Mouse (Mus musculus): ENCODE data around the gene Pmf1. TPM values are rescaled to one million over a fixed set of nuclear protein-coding genes. Genes with fewer than 3 reads are reported as not detected.

Gene Pmf1
- polyA plus RNA-seq, 1 experiment, result 88.6 TPM

DNA sequence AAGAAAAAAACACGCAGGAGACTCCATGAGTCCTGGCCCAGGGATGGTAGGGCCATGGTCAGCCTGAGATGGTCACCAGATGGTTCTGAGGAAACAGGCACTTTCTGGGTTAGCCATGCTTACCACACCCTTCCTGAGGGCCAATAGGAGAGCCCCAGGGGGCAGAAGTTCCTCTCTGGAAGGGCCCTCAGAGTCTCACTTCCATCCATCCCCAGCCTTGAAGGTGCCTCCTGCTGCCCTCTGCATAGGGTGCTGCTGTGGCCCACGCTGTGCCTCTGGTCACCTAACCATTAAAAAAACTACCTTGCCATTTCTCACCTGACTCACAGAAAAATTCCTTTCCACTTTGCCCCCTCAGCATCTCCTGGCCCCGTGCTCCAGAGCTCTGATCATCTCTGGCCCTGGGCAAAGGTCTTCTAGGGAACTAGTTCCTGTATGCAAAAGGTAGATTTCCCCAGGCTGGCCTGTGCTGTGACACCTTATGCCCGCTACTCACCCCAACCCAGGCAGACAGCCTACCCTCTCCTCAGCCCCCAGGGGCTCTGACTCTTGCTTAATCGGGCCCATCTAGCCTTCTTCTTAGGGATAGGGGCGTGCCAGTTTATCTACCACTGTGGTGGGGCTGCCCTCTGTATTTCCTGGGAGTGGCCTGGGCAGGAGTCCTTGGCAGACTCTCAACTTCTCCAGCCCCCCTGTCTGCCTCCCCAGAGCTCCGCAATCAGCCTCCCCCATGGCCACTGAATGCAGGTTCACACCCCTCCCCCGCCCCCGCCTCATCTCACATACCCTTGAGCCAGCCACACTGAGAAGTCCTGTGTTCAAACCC lies 44.8 kb upstream of the Pmf1 start:
- TF ChIP-seq CTCF (IDR thresholded peaks at IDR 0.05; ENCODE audit: low read depth, low read length), result no peak
- TF ChIP-seq EP300 (IDR thresholded peaks at IDR 0.05; ENCODE audit: insufficient read depth, low read depth, low read length), result no peak
- no peak for TF ChIP-seq POLR2A (IDR thresholded peaks at IDR 0.05; ENCODE audit: insufficient read depth, low read length)
- Histone ChIP-seq H3K9me3 (replicated peaks; ENCODE audit: control insufficient read depth, insufficient read depth, low read length, poor library complexity, severe bottlenecking) (no peaks in the 10 kb centered on the region), H3K27ac (ENCODE audit: insufficient read depth, low read length) (no peak overlapping the region), H3K4me3 (ENCODE audit: low read depth, low read length) (peak overlapping the region; percentile 36), H3K36me3 (ENCODE audit: control insufficient read depth, insufficient read depth, low read length, poor library complexity, severe bottlenecking) (no peaks in the 10 kb centered on the region), H3K4me1 (ENCODE audit: control insufficient read depth, insufficient read depth, low read length) (no peaks in the 10 kb centered on the region), H3K9ac (ENCODE audit: low read depth, poor library complexity, severe bottlenecking) (peak overlapping the region; percentile 54), H3K27me3 (ENCODE audit: control insufficient read depth, insufficient read depth, low read length, poor library complexity, severe bottlenecking) (no peaks in the 10 kb centered on the region)

DNA sequence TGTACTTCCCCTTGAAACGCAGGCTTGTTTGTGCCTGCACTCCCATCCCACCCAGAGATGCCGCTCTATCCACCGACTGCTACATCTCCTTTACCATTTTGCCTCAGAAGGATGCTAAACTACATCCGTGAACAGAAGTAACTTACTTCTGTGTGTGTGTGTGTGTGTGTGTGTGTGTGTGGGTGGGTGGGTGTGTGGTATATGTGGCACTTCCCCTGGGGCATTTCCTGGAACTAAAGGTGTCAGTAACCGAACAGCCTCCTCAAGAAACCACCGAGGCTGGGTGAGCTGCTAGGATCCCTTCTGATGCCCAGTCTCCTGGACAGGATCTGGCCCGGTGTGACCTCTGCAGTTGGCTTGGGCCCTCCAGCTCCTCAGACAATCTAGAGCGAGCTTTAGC lies 43.9 kb upstream of the Pmf1 start:
- Histone ChIP-seq H3K36me3 (ENCODE audit: control insufficient read depth, insufficient read depth, low read length, poor library complexity, severe bottlenecking) (no peaks in the 10 kb centered on the region), H3K4me1 (ENCODE audit: control insufficient read depth, insufficient read depth, low read length) (no peaks in the 10 kb centered on the region), H3K4me3 (ENCODE audit: low read depth, low read length) (no peak overlapping the region), H3K27ac (ENCODE audit: insufficient read depth, low read length) (no peak overlapping the region), H3K9ac (ENCODE audit: low read depth, poor library complexity, severe bottlenecking) (no peak overlapping the region), H3K27me3 (ENCODE audit: control insufficient read depth, insufficient read depth, low read length, poor library complexity, severe bottlenecking) (no peaks in the 10 kb centered on the region), H3K9me3 (replicated peaks; ENCODE audit: control insufficient read depth, insufficient read depth, low read length, poor library complexity, severe bottlenecking) (no peaks in the 10 kb centered on the region)
- TF ChIP-seq EP300 (IDR thresholded peaks at IDR 0.05; ENCODE audit: insufficient read depth, low read depth, low read length) (no peak), POLR2A (IDR thresholded peaks at IDR 0.05; ENCODE audit: insufficient read depth, low read length) (no peak), CTCF (IDR thresholded peaks at IDR 0.05; ENCODE audit: low read depth, low read length) (no peak)

DNA sequence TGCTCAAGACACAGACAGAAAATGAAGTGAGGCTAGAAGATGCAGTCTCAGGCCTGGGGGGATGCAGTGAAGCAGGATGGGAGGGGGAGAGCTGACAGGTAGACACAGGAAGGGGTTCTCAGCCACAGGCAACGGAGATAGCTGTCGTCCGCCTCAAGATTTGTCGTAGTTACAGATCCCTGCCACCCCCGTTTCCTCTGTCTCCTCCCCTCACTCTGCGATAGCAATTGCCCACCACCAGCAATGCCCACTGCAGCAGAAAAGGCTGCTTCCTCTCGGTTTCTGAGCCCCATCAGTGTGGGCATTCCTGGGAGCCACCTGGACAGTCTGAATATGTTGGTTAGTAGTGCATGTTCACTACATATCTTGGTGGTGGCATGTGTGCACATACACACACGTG lies 43.2 kb upstream of the Pmf1 start:
- Histone ChIP-seq H3K9ac (ENCODE audit: low read depth, poor library complexity, severe bottlenecking) (no peak overlapping the region), H3K27me3 (ENCODE audit: control insufficient read depth, insufficient read depth, low read length, poor library complexity, severe bottlenecking) (no peaks in the 10 kb centered on the region), H3K27ac (ENCODE audit: insufficient read depth, low read length) (no peak overlapping the region), H3K4me1 (ENCODE audit: control insufficient read depth, insufficient read depth, low read length) (no peaks in the 10 kb centered on the region), H3K9me3 (replicated peaks; ENCODE audit: control insufficient read depth, insufficient read depth, low read length, poor library complexity, severe bottlenecking) (no peaks in the 10 kb centered on the region), H3K4me3 (ENCODE audit: low read depth, low read length) (no peak overlapping the region), H3K36me3 (ENCODE audit: control insufficient read depth, insufficient read depth, low read length, poor library complexity, severe bottlenecking) (no peaks in the 10 kb centered on the region)
- no peak for TF ChIP-seq CTCF (IDR thresholded peaks at IDR 0.05; ENCODE audit: low read depth, low read length)
- TF ChIP-seq EP300 (IDR thresholded peaks at IDR 0.05; ENCODE audit: insufficient read depth, low read depth, low read length), result no peak
- no peak for TF ChIP-seq POLR2A (IDR thresholded peaks at IDR 0.05; ENCODE audit: insufficient read depth, low read length)

DNA sequence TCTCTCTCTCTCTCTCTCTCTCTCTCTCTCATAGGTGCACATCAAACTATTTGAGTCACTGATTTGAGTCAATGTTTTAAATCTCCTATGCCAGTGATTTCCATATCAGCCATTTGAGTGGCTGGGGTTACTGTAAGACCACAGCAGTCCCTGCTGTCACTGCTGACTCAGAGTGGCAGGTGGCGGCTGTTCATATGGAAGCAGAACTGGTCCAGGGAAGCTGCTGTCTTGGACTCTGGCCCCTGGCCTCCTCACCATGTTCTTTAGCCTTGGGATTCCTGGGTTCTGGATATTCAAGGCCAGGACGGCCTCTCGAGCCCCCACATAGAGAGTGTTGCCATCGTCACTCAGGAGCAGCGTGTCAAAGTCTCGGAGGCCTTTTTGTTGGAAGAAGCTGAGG lies 42.6 kb upstream of the Pmf1 start:
- Histone ChIP-seq H3K4me1 (ENCODE audit: control insufficient read depth, insufficient read depth, low read length) (no peaks in the 10 kb centered on the region), H3K9me3 (replicated peaks; ENCODE audit: control insufficient read depth, insufficient read depth, low read length, poor library complexity, severe bottlenecking) (no peaks in the 10 kb centered on the region), H3K27ac (ENCODE audit: insufficient read depth, low read length) (no peak overlapping the region), H3K4me3 (ENCODE audit: low read depth, low read length) (no peak overlapping the region), H3K36me3 (ENCODE audit: control insufficient read depth, insufficient read depth, low read length, poor library complexity, severe bottlenecking) (no peaks in the 10 kb centered on the region), H3K9ac (ENCODE audit: low read depth, poor library complexity, severe bottlenecking) (no peak overlapping the region), H3K27me3 (ENCODE audit: control insufficient read depth, insufficient read depth, low read length, poor library complexity, severe bottlenecking) (no peaks in the 10 kb centered on the region)
- TF ChIP-seq POLR2A (IDR thresholded peaks at IDR 0.05; ENCODE audit: insufficient read depth, low read length) (no peak), CTCF (IDR thresholded peaks at IDR 0.05; ENCODE audit: low read depth, low read length) (no peak), EP300 (IDR thresholded peaks at IDR 0.05; ENCODE audit: insufficient read depth, low read depth, low read length) (no peak)

DNA sequence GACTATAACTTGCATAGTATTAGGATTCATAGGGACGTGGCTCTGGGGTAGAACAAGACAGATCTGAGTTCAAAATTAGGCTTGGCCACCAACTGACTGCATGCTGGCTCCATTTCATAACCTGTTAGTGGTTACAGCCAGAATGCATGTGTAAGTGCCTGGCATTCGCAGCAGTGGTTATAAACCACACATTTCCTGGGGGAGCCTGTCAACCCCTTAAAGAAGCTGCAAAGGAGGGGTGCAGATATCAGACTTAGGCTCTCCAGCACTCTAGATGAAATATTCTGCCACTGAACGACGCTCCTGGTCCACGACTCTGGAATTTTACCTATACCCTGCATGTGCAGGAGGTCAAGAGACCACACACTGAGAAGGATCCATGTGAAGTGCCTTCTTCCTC lies 42.1 kb upstream of the Pmf1 start:
- Histone ChIP-seq H3K4me1 (ENCODE audit: control insufficient read depth, insufficient read depth, low read length) (no peaks in the 10 kb centered on the region), H3K9ac (ENCODE audit: low read depth, poor library complexity, severe bottlenecking) (no peak overlapping the region), H3K9me3 (replicated peaks; ENCODE audit: control insufficient read depth, insufficient read depth, low read length, poor library complexity, severe bottlenecking) (no peaks in the 10 kb centered on the region), H3K27ac (ENCODE audit: insufficient read depth, low read length) (no peak overlapping the region), H3K27me3 (ENCODE audit: control insufficient read depth, insufficient read depth, low read length, poor library complexity, severe bottlenecking) (no peaks in the 10 kb centered on the region), H3K36me3 (ENCODE audit: control insufficient read depth, insufficient read depth, low read length, poor library complexity, severe bottlenecking) (no peaks in the 10 kb centered on the region), H3K4me3 (ENCODE audit: low read depth, low read length) (no peak overlapping the region)
- TF ChIP-seq EP300 (IDR thresholded peaks at IDR 0.05; ENCODE audit: insufficient read depth, low read depth, low read length), result no peak
- no peak for TF ChIP-seq POLR2A (IDR thresholded peaks at IDR 0.05; ENCODE audit: insufficient read depth, low read length)
- no peak for TF ChIP-seq CTCF (IDR thresholded peaks at IDR 0.05; ENCODE audit: low read depth, low read length)

DNA sequence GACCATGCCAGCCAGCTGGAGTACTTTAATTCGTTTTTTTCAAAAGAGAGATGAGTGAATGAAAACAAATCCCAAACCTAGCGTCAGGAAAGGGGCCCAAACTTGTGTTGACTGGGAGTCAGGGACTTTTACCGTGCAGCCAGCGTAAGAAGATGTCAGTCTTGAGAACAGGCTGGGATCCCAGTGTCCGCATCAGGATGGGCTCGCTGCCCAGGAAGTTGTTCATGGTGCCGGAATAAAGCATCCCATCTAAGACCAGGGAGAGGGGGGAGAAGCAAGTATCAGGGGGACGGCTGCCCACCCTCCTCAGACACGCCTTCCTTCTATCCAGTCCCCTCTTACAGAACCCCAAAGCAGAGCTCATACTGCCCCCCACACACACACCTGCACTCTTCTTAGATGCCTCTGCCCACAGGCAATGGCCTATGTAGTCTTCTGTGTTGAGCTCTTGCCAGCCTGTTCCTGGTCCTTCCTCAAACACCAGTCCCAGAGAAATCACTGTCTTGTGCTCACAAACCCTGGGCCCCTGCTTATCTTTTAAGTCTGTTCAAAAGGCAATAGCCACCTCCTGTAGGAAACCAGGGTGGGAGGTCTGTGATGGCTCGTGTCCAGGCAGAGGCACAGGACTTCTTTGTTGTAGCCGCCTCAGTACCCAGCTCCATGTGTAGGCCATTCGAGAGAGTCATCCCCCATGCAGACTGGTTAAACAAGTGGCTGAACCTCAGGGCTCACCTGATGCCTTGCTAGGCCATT lies 40.4 kb upstream of the Pmf1 start:
- H3K4me1 ChIP-seq (ENCODE audit: control insufficient read depth, insufficient read depth, low read length), result no peaks in the 10 kb centered on the region
- H3K4me3 ChIP-seq (ENCODE audit: low read depth, low read length), result no peak overlapping the region
- TF ChIP-seq POLR2A (IDR thresholded peaks at IDR 0.05; ENCODE audit: insufficient read depth, low read length), result no peak
- no peak for TF ChIP-seq EP300 (IDR thresholded peaks at IDR 0.05; ENCODE audit: insufficient read depth, low read depth, low read length)
- TF ChIP-seq CTCF (IDR thresholded peaks at IDR 0.05; ENCODE audit: low read depth, low read length), result no peak
- no peak overlapping the region for H3K27ac ChIP-seq (ENCODE audit: insufficient read depth, low read length)
- H3K27me3 ChIP-seq (ENCODE audit: control insufficient read depth, insufficient read depth, low read length, poor library complexity, severe bottlenecking), result no peaks in the 10 kb centered on the region
- H3K9ac ChIP-seq (ENCODE audit: low read depth, poor library complexity, severe bottlenecking), result no peak overlapping the region
- no peaks in the 10 kb centered on the region for H3K9me3 ChIP-seq (replicated peaks; ENCODE audit: control insufficient read depth, insufficient read depth, low read length, poor library complexity, severe bottlenecking)
- no peaks in the 10 kb centered on the region for H3K36me3 ChIP-seq (ENCODE audit: control insufficient read depth, insufficient read depth, low read length, poor library complexity, severe bottlenecking)

Measured in ES-Bruce4 (cell line).